Mouse (Mus musculus) limb, embryonic 10.5 days (tissue): ENCODE measurements around the gene Cyp2b10. TPM values are rescaled to one million over a fixed set of nuclear protein-coding genes. Genes with fewer than 3 reads are reported as not detected.

ENCODE experiments used
- polyA plus RNA-seq: library from polyadenylated mRNA; unstranded; fragments of >200 nt; fragmentation: Nextera tagmentation; extraction: Ambion mirVana; gene quantifications from 2 replicates; pipeline ENCODE4 v1.2.1, GENCODE M21; 2016

Cyp2b10 gene
- polyA plus RNA-seq, 1 experiment from 2014 or later: not detected

Other genes with a start within 250 kb of the Cyp2b10 start
- 63.0 and 66.4 TPM in 2 replicates for gene Bckdha, start 238.6 kb upstream of the Cyp2b10 start, polyA plus RNA-seq
- gene Exosc5, start 238.5 kb upstream of the Cyp2b10 start, polyA plus RNA-seq: 88.3 and 109 TPM in 2 replicates
- gene Tmem91, start 222.5 kb upstream of the Cyp2b10 start, polyA plus RNA-seq: 2.9 and 3.4 TPM in 2 replicates
- 33.0 and 37.7 TPM in 2 replicates for gene B9d2, start 216.8 kb upstream of the Cyp2b10 start, polyA plus RNA-seq
- 1.4 and 1.6 TPM in 2 replicates for gene Tgfb1, start 210.6 kb upstream of the Cyp2b10 start, polyA plus RNA-seq
- gene Ccdc97, start 178.5 kb upstream of the Cyp2b10 start, polyA plus RNA-seq: 31.5 and 32.3 TPM in 2 replicates
- gene Hnrnpul1, start 142.9 kb upstream of the Cyp2b10 start, polyA plus RNA-seq: 61.7 and 67.7 TPM in 2 replicates
- 19.4 and 28.1 TPM in 2 replicates for gene Axl, start 108.9 kb upstream of the Cyp2b10 start, polyA plus RNA-seq
- 1.0 and 1.1 TPM in 2 replicates for gene Cyp2s1, start 80.7 kb upstream of the Cyp2b10 start, polyA plus RNA-seq
- gene Cyp2b13, start 163.9 kb downstream of the Cyp2b10 start, polyA plus RNA-seq: not detected in 2 replicates